14 mouse cellular contexts compared by ENCODE assay signal in genomic region chr5:36317641-36318368, GRCm38 (mm10).
DNase-seq lines count a peak whose midpoint lies in the region; ATAC-seq and TF ChIP-seq lines count a peak whose summit lies in the region.
"Had no signal": no experiment of that assay in that cellular context is flagged by ENCODE, and none has a peak within 500 bp of the region (broad histone marks: within the 10 kb centered on the region; RNA-seq: fewer than 3 reads in every experiment).

No protein-coding gene starts in this region.

- H3K9me3 ChIP-seq in liver, postnatal 0 days (ENCODE audit: low read length): no peaks in the 10 kb centered on the region
- H3K9me3 ChIP-seq: embryonic facial prominence, embryonic 15.5 days; heart, embryonic 12.5 days had no signal

- no peaks in the 10 kb centered on the region for H3K27me3 ChIP-seq in liver, postnatal 0 days (ENCODE audit: insufficient read depth, low read length)
- H3K27me3 ChIP-seq: embryonic facial prominence, embryonic 15.5 days had no signal

- TF ChIP-seq CTCF in gastrocnemius, adult 2 months (IDR thresholded peaks at IDR 0.05): peak; percentile 31
- peak; percentile 56 for TF ChIP-seq CTCF in liver, postnatal 0 days (IDR thresholded peaks at IDR 0.05; ENCODE audit: low read depth)

- intact Hi-C loops in gastrocnemius, adult 2 months (cut with DNase I): no loop called here
- intact Hi-C loops in gastrocnemius, postnatal 14 days (cut with DNase I; ENCODE audit: low total_unique reads): no loop called here

- no peak overlapping the region for H3K9ac ChIP-seq in liver, postnatal 0 days (replicated peaks)
- H3K9ac ChIP-seq: embryonic facial prominence, embryonic 15.5 days; heart, embryonic 12.5 days had no signal

- 68% methylated on average over 6 of the region's 6 CpGs for WGBS in liver, postnatal 0 days (ENCODE audit: insufficient replicate concordance)

- H3K27ac ChIP-seq in gastrocnemius, adult 2 months: no peak overlapping the region
- H3K27ac ChIP-seq in liver, postnatal 0 days (ENCODE audit: low read depth): no peak overlapping the region
- H3K27ac ChIP-seq: embryonic facial prominence, embryonic 15.5 days had no signal

- no peaks in the 10 kb centered on the region for H3K36me3 ChIP-seq in liver, postnatal 0 days (replicated peaks; ENCODE audit: insufficient read depth, low read length)
- H3K36me3 ChIP-seq: embryonic facial prominence, embryonic 15.5 days; heart, embryonic 12.5 days had no signal

- no peak for TF ChIP-seq EP300 in liver, postnatal 0 days (IDR thresholded peaks at IDR 0.05; ENCODE audit: low read depth)

- H3K4me3 ChIP-seq in gastrocnemius, adult 2 months: no peak overlapping the region
- no peak overlapping the region for H3K4me3 ChIP-seq in liver, postnatal 0 days (ENCODE audit: low read depth, low read length)
- H3K4me3 ChIP-seq: embryonic facial prominence, embryonic 15.5 days; heart, embryonic 12.5 days had no signal

- ATAC-seq in liver, postnatal 0 days: no peak
- no peak for ATAC-seq in granulocyte monocyte progenitor cell, adult 5-6 weeks (replicated peaks; ENCODE audit: poor library complexity, severe bottlenecking)
- ATAC-seq: midbrain, embryonic 16.5 days had no signal

- no peak overlapping the region for H3K4me2 ChIP-seq in liver, postnatal 0 days (ENCODE audit: low read depth, low read length)
- H3K4me2 ChIP-seq: embryonic facial prominence, embryonic 15.5 days; heart, embryonic 12.5 days had no signal

- no peaks in the 10 kb centered on the region; the same call in none of the 2 replicates for H3K4me1 ChIP-seq in liver, postnatal 0 days (ENCODE audit: insufficient read depth)

- DNase-seq in gastrocnemius, adult 2 months: no peak
- no peak for DNase-seq in gastrocnemius, postnatal 14 days
- DNase-seq in liver, postnatal 0 days: no peak
- DNase-seq in liver: no peak
- peak; percentile 14 to 24 for DNase-seq in B cell, adult 2 months
- DNase-seq in mesoderm, embryonic 11.5 days (ENCODE audit: low read depth, low spot score): peak; percentile 45
- no peak for DNase-seq in retina, postnatal 1 day
- DNase-seq: adrenal gland, postnatal 25 days; cerebellum, adult 9-10 months; lung, postnatal 10 days had no signal

Comparison
In these comparisons a context has a peak if more than half of its experiments do, and no peak if none do; other contexts are left out.
1. DNase-seq: peak in B cell, adult 2 months (2 of 2) and mesoderm, embryonic 11.5 days (single experiment); none in gastrocnemius, adult 2 months (single experiment), gastrocnemius, postnatal 14 days (single experiment), liver, postnatal 0 days (single experiment), liver (single experiment) and retina, postnatal 1 day (single experiment).